ENCODE assay signal across 8 mouse cellular contexts in genomic region chr9:67040963-67041839, GRCm38 (mm10). TPM values are rescaled to one million over a fixed set of nuclear protein-coding genes. Genes with fewer than 3 reads are reported as not detected.
DNase-seq lines count a peak whose midpoint lies in the region; ATAC-seq and TF ChIP-seq lines count a peak whose summit lies in the region.

No protein-coding gene starts in this region.

- no peak for TF ChIP-seq POLR2A in cerebellum, adult 2 months (IDR thresholded peaks at IDR 0.05; ENCODE audit: borderline replicate concordance, insufficient read depth, low read length)
- no peak for TF ChIP-seq POLR2A in bone marrow, adult 2 months (IDR thresholded peaks at IDR 0.05; ENCODE audit: borderline replicate concordance, control insufficient read depth, low read depth, low read length)

- 25% methylated on average over 4 of the region's 4 CpGs for WGBS in cerebellum, adult 2 months
- WGBS in bone marrow, adult 2 months: 48% methylated on average over 4 of the region's 4 CpGs
- WGBS in hindbrain, embryonic 15.5 days: 56% methylated on average over 4 of the region's 4 CpGs
- WGBS in lung, postnatal 0 days: 8% methylated on average over 4 of the region's 4 CpGs

- no peaks in the 10 kb centered on the region for H3K27me3 ChIP-seq in cerebellum, adult 2 months (ENCODE audit: control insufficient read depth, insufficient read depth, low read length)
- peaks cover 5% of the 10 kb centered on the region; the same call in 1 of the 2 replicates for H3K27me3 ChIP-seq in hindbrain, embryonic 15.5 days
- H3K27me3 ChIP-seq in lung, postnatal 0 days (replicated peaks; ENCODE audit: insufficient read depth, low read length): no peaks in the 10 kb centered on the region

- peak overlapping the region; percentile 49 for H3K4me3 ChIP-seq in cerebellum, adult 2 months (replicated peaks; ENCODE audit: insufficient read depth, low read depth, low read length)
- peak overlapping the region; percentile 12 for H3K4me3 ChIP-seq in bone marrow, adult 2 months (replicated peaks; ENCODE audit: control insufficient read depth, low read depth, low read length)
- peak overlapping the region; percentile 78 for H3K4me3 ChIP-seq in hindbrain, embryonic 15.5 days
- peak overlapping the region; percentile 70 for H3K4me3 ChIP-seq in lung, postnatal 0 days (ENCODE audit: low read depth, low read length)

- peak in 1 of 2 experiments; percentile 33 for DNase-seq in cerebellum, adult 2 months
- no peak for DNase-seq in cerebellum, adult 18-20 months
- peak; percentile 85 for DNase-seq in lung, postnatal 0 days (ENCODE audit: low spot score)
- DNase-seq in gastrocnemius, postnatal 4 days (ENCODE audit: low spot score in 2 of 2): no peak
- no peak for DNase-seq in cerebellum, adult 8-10 months
- DNase-seq in thymus, postnatal 0 days (ENCODE audit: low spot score): no peak

- peaks cover 1% of the 10 kb centered on the region; the same call in 1 of the 2 replicates for H3K36me3 ChIP-seq in hindbrain, embryonic 15.5 days
- H3K36me3 ChIP-seq in lung, postnatal 0 days (ENCODE audit: insufficient read depth, low read length): peaks cover 1% of the 10 kb centered on the region; the same call in 1 of the 2 replicates

- H3K4me2 ChIP-seq in hindbrain, embryonic 15.5 days: peak overlapping the region; percentile 62
- H3K4me2 ChIP-seq in lung, postnatal 0 days (replicated peaks; ENCODE audit: low read depth, low read length): peak overlapping the region; percentile 65

- peak; percentile 80 for TF ChIP-seq EP300 in lung, postnatal 0 days (IDR thresholded peaks at IDR 0.05)

- H3K27ac ChIP-seq in cerebellum, adult 2 months (ENCODE audit: insufficient read depth, low read length): no peak overlapping the region
- H3K27ac ChIP-seq in bone marrow, adult 2 months (ENCODE audit: control insufficient read depth, insufficient read depth, low read depth, low read length, poor library complexity): peak overlapping the region; percentile 53
- H3K27ac ChIP-seq in hindbrain, embryonic 15.5 days (replicated peaks): no peak overlapping the region
- H3K27ac ChIP-seq in lung, postnatal 0 days (ENCODE audit: low read length): peak overlapping the region; percentile 84

- H3K9me3 ChIP-seq in hindbrain, embryonic 15.5 days: no peaks in the 10 kb centered on the region
- no peaks in the 10 kb centered on the region for H3K9me3 ChIP-seq in lung, postnatal 0 days (ENCODE audit: low read length)

- TF ChIP-seq CTCF in cerebellum, adult 2 months (IDR thresholded peaks at IDR 0.05; ENCODE audit: borderline replicate concordance, insufficient read depth, low read depth, low read length): no peak
- no peak for TF ChIP-seq CTCF in bone marrow, adult 2 months (IDR thresholded peaks at IDR 0.05; ENCODE audit: control insufficient read depth, insufficient read depth, low read length)
- TF ChIP-seq CTCF in lung, postnatal 0 days (IDR thresholded peaks at IDR 0.05): no peak

- 0 out of 2 replicates have a peak overlapping the region, but pooled peaks have one; percentile 11 for H3K9ac ChIP-seq in hindbrain, embryonic 15.5 days
- H3K9ac ChIP-seq in lung, postnatal 0 days (replicated peaks; ENCODE audit: low read depth): peak overlapping the region; percentile 23; the same call in 1 of the 2 replicates

- no peak for ATAC-seq in hindbrain, embryonic 15.5 days (ENCODE audit: low FRiP score, low read depth)
- peak; percentile 21 for ATAC-seq in lung, postnatal 0 days

- peaks cover 12% of the 10 kb centered on the region for H3K4me1 ChIP-seq in cerebellum, adult 2 months (ENCODE audit: control insufficient read depth, insufficient read depth, low read length)
- H3K4me1 ChIP-seq in bone marrow, adult 2 months (ENCODE audit: control insufficient read depth, insufficient read depth, low read length): peaks cover 1% of the 10 kb centered on the region; the same call in 1 of the 2 replicates
- peaks cover 39% of the 10 kb centered on the region for H3K4me1 ChIP-seq in hindbrain, embryonic 15.5 days (replicated peaks)
- H3K4me1 ChIP-seq in lung, postnatal 0 days (ENCODE audit: insufficient read depth, low read depth, low read length): peaks cover 30% of the 10 kb centered on the region; the same call in 1 of the 2 replicates

RNA-seq across cellular contexts. Expression of gene Tpm1, which starts 8.0 kb away (rescaled TPM):
- 157 and 170 TPM in 2 replicates for polyA plus RNA-seq in cerebellum, adult 2 months (2012; rRNA removed)
- polyA plus RNA-seq in bone marrow, adult 2 months (2011; ENCODE audit: insufficient read depth, insufficient read length, low replicate concordance, missing spikeins): 167 and 282 TPM in 2 replicates
- polyA plus RNA-seq in hindbrain, embryonic 15.5 days (2015; fragmentation: Nextera tagmentation; extraction: Ambion mirVana): 171 and 180 TPM in 2 replicates
- polyA plus RNA-seq in lung, postnatal 0 days (2015; fragmentation: Nextera tagmentation; extraction: Ambion mirVana): 695 and 781 TPM in 2 replicates
- total RNA-seq in gastrocnemius, postnatal 4 days (2021): 1,000 to 10,000 TPM; 7,029 to 7,975 TPM
- 88.5 and 91.4 TPM in 2 replicates for polyA plus RNA-seq in thymus, postnatal 0 days (2015; fragmentation: Nextera tagmentation; extraction: Ambion mirVana)

Comparison
In these comparisons a context has a peak if more than half of its experiments do, and no peak if none do; other contexts are left out.
1. H3K27ac ChIP-seq: peak in bone marrow, adult 2 months (single experiment) and lung, postnatal 0 days (single experiment); none in cerebellum, adult 2 months (single experiment) and hindbrain, embryonic 15.5 days (single experiment).
2. H3K4me3 ChIP-seq: peak in every context shown above with its lines; median percentile 78 in hindbrain, embryonic 15.5 days; 70 in lung, postnatal 0 days; 49 in cerebellum, adult 2 months; 12 in bone marrow, adult 2 months.